Mouse (Mus musculus) midbrain, embryonic 11.5 days (tissue): Measurements from ENCODE around the gene Pacsin3. TPM values are rescaled to one million over a fixed set of nuclear protein-coding genes. Genes with fewer than 3 reads are reported as not detected.
A peak's percentile ranks its signal among the peaks of the same experiment; 100 is the strongest.
"Not testable (repeated sequence)": the region's sequence is repeated elsewhere in the genome, so short reads cannot be mapped to it uniquely, and the experiment has no call there.

Experiments
- ATAC-seq: fragments of 200-750 bp; cut with Nextera tagmentation; 2 replicates; pipeline ENCODE4 v1.8.0; 2017; ENCODE audit warnings: moderate TSS enrichment, moderate library complexity; ENCODE audit not compliant: low FRiP score
- DNase-seq: peaks from one replicate; pipeline ENCODE4 v3.0.0; 2015; ENCODE audit warnings: low spot score; ENCODE audit errors: missing footprints
- H3K27ac ChIP-seq: fragments of 300-500 bp; sonication (generic); 2 replicates; pipeline ENCODE4 v1.5.1; 2014; ENCODE audit warnings: low read depth, low read length
- H3K27me3 ChIP-seq: fragments of 300-500 bp; sonication (generic); 2 replicates; pipeline ENCODE4 v1.6.1; 2014; ENCODE audit warnings: mild to moderate bottlenecking, low read length, moderate library complexity, mixed read lengths; ENCODE audit not compliant: control insufficient read depth, insufficient read depth
- H3K36me3 ChIP-seq: fragments of 300-500 bp; sonication (generic); 2 replicates; pipeline ENCODE4 v1.6.1; 2014; ENCODE audit warnings: mild to moderate bottlenecking, low read length, moderate library complexity, mixed read lengths; ENCODE audit not compliant: control insufficient read depth, insufficient read depth
- H3K4me1 ChIP-seq: fragments of 300-500 bp; sonication (generic); 2 replicates; pipeline ENCODE4 v1.6.1; 2014; ENCODE audit warnings: low read length; ENCODE audit not compliant: control insufficient read depth, insufficient read depth
- H3K4me2 ChIP-seq: fragments of 300-500 bp; sonication (generic); 2 replicates; pipeline ENCODE4 v1.6.1; 2014; ENCODE audit warnings: mild to moderate bottlenecking, moderate library complexity
- H3K4me3 ChIP-seq: fragments of 300-500 bp; sonication (generic); 2 replicates; pipeline ENCODE4 v1.5.1; 2014; ENCODE audit warnings: low read depth, low read length
- H3K9ac ChIP-seq: fragments of 300-500 bp; sonication (generic); 2 replicates; pipeline ENCODE4 v1.6.1; 2014; ENCODE audit warnings: low read length
- H3K9me3 ChIP-seq: fragments of 300-500 bp; sonication (generic); 2 replicates; pipeline ENCODE4 v1.6.1; 2016; ENCODE audit warnings: low read length; ENCODE audit not compliant: control insufficient read depth
- WGBS: fragments of 180-500 bp; shearing (Covaris S2); extraction: QIAGEN DNeasy Blood & Tissue Kit; methylation state at CpG from one replicate; pipeline ENCODE4 v1.1.7; 2014; 5-methylcytosine and 5-hydroxymethylcytosine counted together
- polyA plus RNA-seq: library from polyadenylated mRNA; unstranded; fragments of >200 nt; fragmentation: Nextera tagmentation; extraction: Ambion mirVana; gene quantifications from 2 replicates; pipeline ENCODE4 v1.2.1, GENCODE M21; 2014

Pacsin3 gene
- 20.9 and 24.3 TPM in 2 replicates for polyA plus RNA-seq

DNA sequence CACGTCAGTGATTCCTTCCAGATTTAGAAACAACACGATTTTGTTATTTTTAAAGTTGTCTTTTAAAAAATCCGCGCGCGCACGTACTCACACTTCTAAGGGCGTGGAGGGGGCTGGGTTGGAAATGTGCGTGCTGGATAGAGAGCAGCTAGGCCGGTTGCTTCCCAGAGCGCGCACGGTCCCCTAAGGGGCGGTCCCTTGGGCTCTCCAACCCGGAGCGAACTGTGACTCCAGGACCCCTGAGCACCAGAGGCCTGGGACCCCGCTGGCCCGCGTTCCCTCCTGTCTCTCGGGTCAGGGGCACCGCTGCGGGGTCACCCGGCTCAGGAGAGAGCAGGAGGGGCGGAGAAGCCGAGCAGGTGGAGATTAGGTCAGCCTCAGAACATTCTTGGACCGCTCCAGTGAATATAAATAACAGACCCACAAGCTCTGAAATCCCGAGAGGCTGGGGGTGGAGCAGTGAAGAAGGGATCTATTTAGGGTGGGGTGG is at the start of gene Pacsin3:
Gene Pacsin3, plus strand, starts transcription at position 294 of the 490 bp plus-strand sequence.
- 1% methylated on average over 27 of the region's 27 CpGs for WGBS
- H3K9me3 ChIP-seq = no peaks in the 10 kb centered on the region
- peaks cover 26% of the 10 kb centered on the region for H3K4me1 ChIP-seq
- peak within 1 kb of the TSS; percentile 91 for H3K4me2 ChIP-seq
- H3K27me3 ChIP-seq = peaks cover 6% of the 10 kb centered on the region; the same call in 1 of the 2 replicates
- H3K36me3 ChIP-seq = no peaks in the 10 kb centered on the region
- peak within 1 kb of the TSS; percentile 62 for H3K4me3 ChIP-seq
- H3K27ac ChIP-seq = no peak within 1 kb of the TSS; the same call in 1 of the 2 replicates
- DNase-seq (peak; percentile 95), ATAC-seq (peak; percentile 45)
- peak within 1 kb of the TSS; percentile 74 for H3K9ac ChIP-seq

DNA sequence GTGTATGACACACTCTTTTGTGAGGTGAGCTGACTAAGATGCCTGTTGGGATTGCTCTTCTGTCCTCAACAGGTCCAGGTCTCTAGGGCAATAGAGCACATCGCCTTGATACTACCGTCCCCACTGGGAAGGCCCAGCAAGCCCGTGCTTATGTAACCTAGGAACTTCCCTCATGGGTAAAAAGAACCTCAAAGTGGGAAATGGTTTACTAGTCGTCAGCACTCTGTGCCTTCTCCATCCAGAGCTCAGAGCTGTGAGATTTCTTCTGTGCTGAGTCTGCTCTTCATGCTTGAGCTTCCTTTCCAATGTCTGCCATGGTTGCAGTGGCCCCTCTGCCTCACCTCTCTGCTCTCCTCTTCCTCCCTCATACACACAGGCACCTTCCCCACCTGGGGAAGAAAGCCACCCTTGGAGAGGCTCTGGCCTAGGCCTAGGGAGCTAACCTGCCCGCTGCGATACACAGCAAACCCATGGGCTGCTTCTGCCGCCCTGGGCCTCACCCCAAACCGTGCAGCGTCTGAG is 49.4 kb upstream of the Pacsin3 start:
- H3K4me3 ChIP-seq = no peak overlapping the region
- no peaks in the 10 kb centered on the region for H3K9me3 ChIP-seq
- WGBS = 93% methylated on average over 9 of the region's 9 CpGs
- H3K27me3 ChIP-seq = no peaks in the 10 kb centered on the region
- no peak overlapping the region for H3K9ac ChIP-seq
- H3K36me3 ChIP-seq = peaks cover 16% of the 10 kb centered on the region
- ATAC-seq (no peak), DNase-seq (no peak)
- H3K27ac ChIP-seq = no peak overlapping the region
- no peak overlapping the region for H3K4me2 ChIP-seq
- H3K4me1 ChIP-seq = peaks cover 10% of the 10 kb centered on the region; the same call in 1 of the 2 replicates

DNA sequence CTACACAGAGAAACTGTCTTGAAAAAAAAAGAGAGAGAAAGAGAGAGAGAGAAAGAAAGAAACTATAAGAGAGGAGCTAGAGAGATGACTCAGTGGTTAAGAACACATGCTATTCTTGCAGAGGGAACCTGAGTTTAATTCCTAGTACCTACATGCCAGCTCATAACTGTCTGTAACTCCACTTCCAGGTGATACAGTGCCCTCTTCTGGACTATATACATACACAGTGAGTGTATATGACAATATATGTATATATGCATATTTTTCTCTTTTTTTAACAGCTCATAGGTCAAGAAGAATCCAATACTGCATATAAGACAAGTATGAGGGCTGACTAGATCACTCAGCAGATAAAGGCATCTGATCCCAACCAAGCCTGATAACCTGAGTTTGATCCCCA is 42.4 kb upstream of the Pacsin3 start:
- no peaks in the 10 kb centered on the region for H3K27me3 ChIP-seq
- H3K9me3 ChIP-seq = no peaks in the 10 kb centered on the region
- H3K4me3 ChIP-seq = no peak overlapping the region
- peaks cover 16% of the 10 kb centered on the region; the same call in 1 of the 2 replicates for H3K36me3 ChIP-seq
- no peaks in the 10 kb centered on the region for H3K4me1 ChIP-seq
- H3K27ac ChIP-seq = no peak overlapping the region
- no peak overlapping the region for H3K4me2 ChIP-seq
- no peak for DNase-seq
- ATAC-seq = no peak
- no peak overlapping the region for H3K9ac ChIP-seq

DNA sequence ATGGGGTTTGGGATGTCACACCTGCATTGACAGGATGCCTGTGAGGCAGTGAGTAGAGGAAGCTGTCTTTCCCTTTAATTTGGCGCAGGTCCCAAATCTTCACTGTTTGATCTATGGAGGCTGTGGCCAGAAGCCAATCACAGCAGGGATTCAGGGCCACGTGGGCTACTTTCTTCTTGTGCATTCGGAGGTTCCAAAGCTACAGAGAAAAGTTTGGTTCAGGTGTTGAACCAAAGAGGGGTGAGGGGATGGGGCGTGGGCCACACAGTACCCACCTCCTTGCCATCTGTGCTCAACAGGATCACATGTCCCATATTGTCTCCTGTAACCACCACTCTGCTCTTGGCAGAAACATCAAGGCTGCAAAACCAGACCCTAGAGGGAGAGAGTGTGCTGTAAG is 38.7 kb upstream of the Pacsin3 start:
- 73% methylated on average over 4 of the region's 4 CpGs for WGBS
- Histone ChIP-seq H3K4me3 (no peak overlapping the region), H3K9me3 (no peaks in the 10 kb centered on the region), H3K9ac (no peak overlapping the region), H3K4me2 (no peak overlapping the region), H3K27ac (no peak overlapping the region), H3K4me1 (no peaks in the 10 kb centered on the region), H3K36me3 (peaks cover 2% of the 10 kb centered on the region; the same call in 1 of the 2 replicates), H3K27me3 (no peaks in the 10 kb centered on the region)
- ATAC-seq = no peak
- no peak for DNase-seq

DNA sequence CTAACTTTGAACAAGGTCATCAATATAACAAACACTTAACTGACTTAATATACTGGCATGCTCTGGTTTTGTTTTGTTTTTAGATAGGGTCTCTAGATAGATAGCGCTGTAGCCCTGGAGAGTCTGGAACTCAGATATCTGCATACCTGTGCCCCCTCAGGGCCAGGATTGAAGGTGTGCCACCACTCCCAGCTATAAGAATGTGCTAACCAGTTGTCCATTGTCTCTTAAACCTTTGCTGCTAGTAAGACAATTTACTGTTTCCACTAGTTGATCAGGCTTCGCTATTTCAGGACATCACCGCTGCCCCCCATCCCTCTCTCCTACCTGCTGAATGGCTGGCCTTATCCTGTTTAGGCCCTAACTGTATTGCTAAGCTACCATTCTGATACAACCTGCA is 35.3 kb upstream of the Pacsin3 start:
- H3K9ac ChIP-seq = no peak overlapping the region
- no peak overlapping the region for H3K27ac ChIP-seq
- 96% methylated on average over 3 of the region's 3 CpGs for WGBS
- ATAC-seq (no peak), DNase-seq (no peak)
- no peak overlapping the region for H3K4me2 ChIP-seq
- no peaks in the 10 kb centered on the region for H3K27me3 ChIP-seq
- no peaks in the 10 kb centered on the region for H3K36me3 ChIP-seq
- no peaks in the 10 kb centered on the region for H3K4me1 ChIP-seq
- H3K4me3 ChIP-seq = no peak overlapping the region
- no peaks in the 10 kb centered on the region for H3K9me3 ChIP-seq

DNA sequence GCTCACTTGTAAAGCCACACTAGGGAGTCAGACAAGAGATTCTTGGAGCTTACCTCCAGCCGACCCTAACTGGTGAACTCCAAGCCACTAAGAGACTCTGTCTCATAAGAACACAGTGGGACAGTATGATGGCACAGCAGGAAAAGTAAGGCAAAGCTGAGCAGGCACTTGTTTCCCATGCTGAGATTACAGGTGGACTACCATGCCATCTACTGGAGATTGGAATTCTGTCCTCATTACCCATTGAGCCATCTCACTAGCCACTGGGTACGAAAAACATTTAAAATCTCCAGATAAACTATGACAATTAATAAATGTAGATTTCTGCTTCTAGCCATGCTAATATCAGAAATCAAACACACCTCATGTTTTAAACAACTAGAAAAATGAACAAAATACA is 32.1 kb upstream of the Pacsin3 start:
- Histone ChIP-seq H3K27me3 (no peaks in the 10 kb centered on the region), H3K4me2 (no peak overlapping the region), H3K4me1 (no peaks in the 10 kb centered on the region), H3K27ac (no peak overlapping the region), H3K9ac (no peak overlapping the region), H3K36me3 (no peaks in the 10 kb centered on the region), H3K4me3 (no peak overlapping the region), H3K9me3 (no peaks in the 10 kb centered on the region)
- ATAC-seq (no peak), DNase-seq (no peak)
- 81% methylated on average over 2 of the region's 2 CpGs for WGBS

DNA sequence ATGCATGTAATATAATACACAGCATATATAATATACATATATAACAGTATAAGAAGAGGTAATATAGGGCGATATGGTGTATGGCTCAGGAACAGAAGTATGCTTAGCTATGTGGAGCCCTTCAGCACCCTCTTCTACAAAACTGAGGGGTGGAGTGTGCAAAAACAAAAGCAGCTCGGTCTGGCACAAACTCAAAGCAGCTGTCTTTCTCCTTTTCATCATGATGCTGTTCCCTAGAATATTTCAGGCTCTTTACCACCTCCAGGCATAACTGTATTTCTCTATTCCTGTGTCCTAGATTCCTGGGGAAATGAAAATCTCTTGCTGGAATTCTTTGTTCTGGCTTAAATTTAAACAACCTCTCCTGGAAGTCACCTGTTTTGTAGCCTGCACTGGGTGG is 26.0 kb upstream of the Pacsin3 start:
- 85% methylated on average over 2 of the region's 2 CpGs for WGBS
- Histone ChIP-seq H3K4me1 (no peaks in the 10 kb centered on the region), H3K9ac (no peak overlapping the region), H3K27ac (no peak overlapping the region), H3K27me3 (no peaks in the 10 kb centered on the region), H3K36me3 (no peaks in the 10 kb centered on the region), H3K4me3 (no peak overlapping the region), H3K9me3 (no peaks in the 10 kb centered on the region), H3K4me2 (no peak overlapping the region)
- DNase-seq (no peak), ATAC-seq (no peak)

DNA sequence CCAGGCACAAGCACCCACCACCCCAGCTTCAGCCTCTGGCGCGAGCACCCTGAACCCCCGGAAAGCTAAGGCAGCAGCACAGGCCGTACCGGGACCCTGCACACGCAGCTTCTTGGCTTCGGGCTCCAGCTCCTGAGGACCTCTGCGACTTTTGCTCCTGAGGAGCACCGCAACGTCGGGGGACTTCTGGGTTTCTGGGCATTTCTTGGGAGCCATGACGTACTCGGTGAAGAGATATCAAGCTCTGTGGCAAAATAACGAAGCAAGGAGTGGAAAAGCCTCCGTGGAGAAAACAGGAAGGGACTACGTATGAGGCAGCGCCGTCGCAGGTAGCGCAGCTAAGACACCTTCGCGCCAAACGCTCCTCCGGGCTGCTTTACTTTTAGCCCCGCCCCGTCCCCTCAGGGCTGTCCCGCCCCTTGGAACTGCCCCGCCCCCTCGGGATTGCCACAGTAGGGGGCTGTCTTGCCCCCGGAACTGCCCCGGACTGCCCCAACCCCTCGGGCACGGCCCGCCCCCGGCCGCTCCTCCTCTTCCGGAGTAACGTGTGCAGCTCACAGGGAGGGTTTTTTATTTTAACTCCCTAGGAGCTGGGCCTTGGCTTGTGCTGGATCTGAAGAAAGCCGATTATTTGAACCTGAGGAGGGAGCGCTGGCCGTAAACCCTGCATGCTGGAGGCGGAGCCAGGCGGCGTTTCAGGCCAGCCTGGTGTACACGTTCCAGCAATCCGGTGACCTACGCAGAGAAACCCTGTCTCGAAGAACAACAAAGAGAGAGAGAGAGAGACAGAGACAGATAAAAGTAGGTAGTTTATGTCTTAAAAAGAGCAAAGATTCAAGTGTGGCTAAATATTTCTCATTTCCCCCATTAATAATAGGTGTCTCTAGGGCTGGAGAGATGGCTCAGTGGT is 18.9 kb upstream of the Pacsin3 start, which contains the start of gene Ddb2:
Gene Ddb2, minus strand, starts transcription at position 382 of the 910 bp plus-strand sequence.
- peak; percentile 98 for ATAC-seq
- Histone ChIP-seq H3K36me3 (no peaks in the 10 kb centered on the region), H3K27ac (peak within 1 kb of the TSS; percentile 72), H3K4me1 (no peaks in the 10 kb centered on the region), H3K9ac (peak within 1 kb of the TSS; percentile 68), H3K27me3 (no peaks in the 10 kb centered on the region), H3K4me3 (peak within 1 kb of the TSS; percentile 44), H3K9me3 (no peaks in the 10 kb centered on the region), H3K4me2 (peak within 1 kb of the TSS; percentile 58)
- WGBS = under 1% methylated on average over 48 of the region's 48 CpGs
- peak; percentile 99 for DNase-seq

DNA sequence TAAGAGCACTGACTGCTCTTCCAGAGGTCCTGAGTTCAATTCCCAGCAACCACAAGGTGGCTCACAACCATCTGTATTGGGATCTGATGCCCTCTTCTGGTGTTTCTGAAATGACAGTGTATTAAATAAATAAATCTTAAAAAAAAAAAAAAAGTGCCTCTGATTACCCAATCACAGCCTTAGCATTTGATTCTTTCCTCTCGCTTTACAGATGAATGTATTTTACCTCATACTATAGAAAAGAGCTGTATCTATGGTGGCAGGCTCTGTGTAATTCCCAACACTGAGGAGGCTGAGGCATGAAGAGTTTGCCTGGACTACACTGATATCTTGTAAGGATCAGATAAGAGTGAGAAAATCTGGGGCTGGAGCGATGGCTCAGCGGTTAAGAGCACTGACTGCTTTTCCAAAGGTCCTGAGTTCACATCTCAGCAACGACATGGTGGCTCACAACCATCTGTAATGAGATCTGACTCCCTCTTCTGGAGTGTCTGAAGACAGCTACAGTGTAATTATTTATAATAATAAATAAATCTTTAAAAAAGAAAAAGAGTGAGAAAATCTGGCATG is 18.2 kb upstream of the Pacsin3 start:
- H3K4me1 ChIP-seq, H3K27me3 ChIP-seq, H3K9me3 ChIP-seq, DNase-seq, H3K36me3 ChIP-seq: not testable (repeated sequence)
- WGBS = 33% methylated on average over 4 of the region's 4 CpGs
- Histone ChIP-seq H3K27ac (peak overlapping the region; percentile 72; the same call in 1 of the 2 replicates), H3K4me2 (peak overlapping the region; percentile 58), H3K9ac (peak overlapping the region; percentile 68), H3K4me3 (peak overlapping the region; percentile 44)
- ATAC-seq = peak; percentile 9; the same call in 1 of the 2 replicates
